Mouse (Mus musculus) stomach, embryonic 15.5 days (tissue): ENCODE results near the gene Pnp. TPM values are rescaled to one million over a fixed set of nuclear protein-coding genes. Genes with fewer than 3 reads are reported as not detected.
A peak's percentile ranks its signal among the peaks of the same experiment; 100 is the strongest.
"Not testable (repeated sequence)": the region's sequence is repeated elsewhere in the genome, so short reads cannot be mapped to it uniquely, and the experiment has no call there.

Source experiments
- ATAC-seq: fragments of 200-750 bp; cut with Nextera tagmentation; 2 replicates; pipeline ENCODE4 v1.8.0; 2017; ENCODE audit warnings: low read depth, moderate number of reproducible peaks, moderate TSS enrichment; ENCODE audit not compliant: insufficient read depth, low FRiP score
- H3K27ac ChIP-seq: fragments of 300-500 bp; sonication (generic); 2 replicates; pipeline ENCODE4 v1.5.1; 2015; ENCODE audit warnings: mild to moderate bottlenecking, inconsistent platforms
- H3K27me3 ChIP-seq: fragments of 300-500 bp; sonication (generic); replicated peaks from 2 replicates; pipeline ENCODE4 v1.6.1; 2015; ENCODE audit warnings: inconsistent platforms
- H3K36me3 ChIP-seq: fragments of 300-500 bp; sonication (generic); 2 replicates; pipeline ENCODE4 v1.6.1; 2015; ENCODE audit warnings: inconsistent platforms
- H3K4me1 ChIP-seq: fragments of 300-500 bp; sonication (generic); 2 replicates; pipeline ENCODE4 v1.6.1; 2015; ENCODE audit warnings: inconsistent platforms
- H3K4me2 ChIP-seq: fragments of 300-500 bp; sonication (generic); 2 replicates; pipeline ENCODE4 v1.6.1; 2015; ENCODE audit warnings: mild to moderate bottlenecking, inconsistent platforms
- H3K4me3 ChIP-seq: fragments of 300-500 bp; sonication (generic); replicated peaks from 2 replicates; pipeline ENCODE4 v1.5.1; 2015; ENCODE audit warnings: inconsistent platforms
- H3K9ac ChIP-seq: fragments of 300-500 bp; sonication (generic); 2 replicates; pipeline ENCODE4 v1.6.1; 2015; ENCODE audit warnings: inconsistent platforms
- H3K9me3 ChIP-seq: fragments of 300-500 bp; sonication (generic); 2 replicates; pipeline ENCODE4 v1.6.1; 2016; ENCODE audit warnings: inconsistent platforms
- whole genome bisulfite sequencing: fragments of 180-500 bp; shearing (Covaris S2); methylation state at CpG from one replicate; pipeline ENCODE4 v1.1.7; 2015; 5-methylcytosine and 5-hydroxymethylcytosine counted together
- polyA plus RNA-seq: library from polyadenylated mRNA; unstranded; fragments of >200 nt; fragmentation: Nextera tagmentation; extraction: Ambion mirVana; gene quantifications from 2 replicates; pipeline ENCODE4 v1.2.1, GENCODE M21; 2015

The Pnp gene
- polyA plus RNA-seq, 1 experiment from 2014 or later, result 73.9 TPM

DNA sequence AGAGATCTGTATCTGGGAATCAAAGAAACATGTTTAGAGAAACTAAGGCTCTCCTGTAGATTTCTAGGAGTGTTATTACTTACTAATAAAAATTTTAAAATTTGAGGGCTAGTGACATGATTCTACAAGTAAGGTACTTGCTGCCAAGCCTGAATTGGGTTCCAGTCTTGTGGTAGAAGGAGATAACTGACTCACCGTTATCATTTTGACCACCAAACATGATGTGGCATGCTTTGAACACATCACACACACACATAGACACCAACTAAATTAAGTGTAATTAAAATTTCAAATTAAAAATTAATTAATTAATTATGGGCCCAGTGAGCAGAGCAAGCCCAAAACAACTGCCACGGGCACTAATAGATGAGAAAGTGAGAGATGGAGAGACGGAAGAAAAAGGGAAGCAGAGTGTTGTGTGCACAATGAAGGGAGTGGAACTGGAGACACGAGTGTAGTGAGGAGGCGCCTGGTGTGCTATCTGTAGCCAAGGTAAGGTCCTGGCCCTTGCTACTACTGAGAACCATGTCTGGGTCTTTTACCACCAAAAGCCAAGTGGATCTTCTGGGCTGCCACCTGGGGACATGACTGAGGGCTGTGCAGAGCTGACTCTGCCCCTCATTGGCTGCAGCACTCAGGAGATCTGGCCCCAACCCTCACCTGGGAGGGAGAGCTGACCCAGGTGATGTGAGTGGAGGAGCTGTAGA is 27.6 kb downstream of the Pnp start:
- H3K9ac ChIP-seq, H3K4me1 ChIP-seq, H3K27me3 ChIP-seq, H3K4me3 ChIP-seq, H3K4me2 ChIP-seq, H3K9me3 ChIP-seq, H3K36me3 ChIP-seq, H3K27ac ChIP-seq: not testable (repeated sequence)
- 88% methylated on average over 5 of the region's 5 CpGs for WGBS
- peak; percentile 36; the same call in 1 of the 2 replicates for ATAC-seq

DNA sequence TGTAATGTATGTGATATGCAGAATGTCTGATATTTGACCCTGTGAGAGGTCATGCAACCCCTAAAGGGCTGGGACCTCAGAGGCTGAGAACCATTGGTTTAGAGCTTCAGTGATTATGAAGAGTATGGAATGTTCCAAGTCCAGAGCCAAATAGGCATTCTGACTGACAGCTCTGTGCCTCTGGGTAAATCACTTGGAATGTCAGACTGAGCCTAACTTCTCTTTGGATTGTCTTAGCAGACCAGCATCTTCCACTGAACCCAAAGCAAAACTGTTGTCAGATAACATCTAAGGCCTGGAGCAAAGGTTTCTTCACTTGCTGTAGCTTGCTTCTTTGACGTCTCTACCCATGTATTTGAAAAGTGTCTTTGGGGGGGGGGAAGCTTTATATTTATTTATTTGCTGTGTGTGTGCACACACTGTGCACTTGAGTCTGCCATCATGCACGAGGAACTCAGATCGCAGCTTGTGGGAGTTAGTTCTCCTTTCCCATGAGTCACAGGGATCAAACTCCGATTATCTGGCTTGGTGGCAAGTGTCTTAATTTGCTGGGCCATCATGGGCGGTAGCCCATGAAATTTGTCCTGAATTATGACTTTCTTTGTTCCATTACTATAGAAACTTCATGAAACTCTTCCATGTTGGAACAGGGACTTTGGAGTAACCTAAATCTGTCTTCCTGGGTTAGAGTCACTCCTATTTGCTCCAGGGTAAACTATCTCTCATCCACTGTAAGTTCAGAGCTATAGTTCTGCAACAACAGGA is 37.5 kb downstream of the Pnp start:
- Histone ChIP-seq H3K9ac (no peak overlapping the region), H3K4me3 (no peak overlapping the region), H3K27ac (no peak overlapping the region), H3K27me3 (no peaks in the 10 kb centered on the region), H3K4me2 (no peak overlapping the region), H3K9me3 (no peaks in the 10 kb centered on the region), H3K36me3 (no peaks in the 10 kb centered on the region), H3K4me1 (no peaks in the 10 kb centered on the region)
- WGBS, result 84% methylated on average over 5 of the region's 5 CpGs
- no peak for ATAC-seq

DNA sequence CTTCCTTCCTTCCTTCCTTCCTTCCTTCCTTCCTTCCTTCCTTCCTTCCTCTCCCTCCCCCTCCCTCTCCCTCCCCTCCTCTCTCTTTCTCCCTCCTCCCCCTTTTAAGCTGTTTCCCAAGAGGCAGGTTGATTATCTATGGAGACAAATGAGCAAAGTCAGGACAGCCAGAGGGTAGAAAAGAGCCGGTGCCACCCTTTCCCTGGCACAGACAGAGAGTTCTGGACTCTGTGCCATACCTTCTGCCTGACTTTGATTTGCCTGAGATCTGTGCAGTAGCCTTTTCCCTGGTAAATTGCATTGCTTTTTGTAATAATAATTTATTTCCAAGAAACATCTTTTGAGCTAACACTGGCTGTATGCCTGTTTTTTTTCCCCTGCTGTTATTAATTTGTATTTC is 38.2 kb downstream of the Pnp start:
- no peak for ATAC-seq
- Histone ChIP-seq H3K4me1 (no peaks in the 10 kb centered on the region), H3K4me3 (no peak overlapping the region), H3K27ac (no peak overlapping the region), H3K27me3 (no peaks in the 10 kb centered on the region), H3K9ac (no peak overlapping the region), H3K36me3 (no peaks in the 10 kb centered on the region), H3K4me2 (no peak overlapping the region), H3K9me3 (no peaks in the 10 kb centered on the region)
- WGBS, result 36% methylated on average over 1 of the region's 1 CpGs

DNA sequence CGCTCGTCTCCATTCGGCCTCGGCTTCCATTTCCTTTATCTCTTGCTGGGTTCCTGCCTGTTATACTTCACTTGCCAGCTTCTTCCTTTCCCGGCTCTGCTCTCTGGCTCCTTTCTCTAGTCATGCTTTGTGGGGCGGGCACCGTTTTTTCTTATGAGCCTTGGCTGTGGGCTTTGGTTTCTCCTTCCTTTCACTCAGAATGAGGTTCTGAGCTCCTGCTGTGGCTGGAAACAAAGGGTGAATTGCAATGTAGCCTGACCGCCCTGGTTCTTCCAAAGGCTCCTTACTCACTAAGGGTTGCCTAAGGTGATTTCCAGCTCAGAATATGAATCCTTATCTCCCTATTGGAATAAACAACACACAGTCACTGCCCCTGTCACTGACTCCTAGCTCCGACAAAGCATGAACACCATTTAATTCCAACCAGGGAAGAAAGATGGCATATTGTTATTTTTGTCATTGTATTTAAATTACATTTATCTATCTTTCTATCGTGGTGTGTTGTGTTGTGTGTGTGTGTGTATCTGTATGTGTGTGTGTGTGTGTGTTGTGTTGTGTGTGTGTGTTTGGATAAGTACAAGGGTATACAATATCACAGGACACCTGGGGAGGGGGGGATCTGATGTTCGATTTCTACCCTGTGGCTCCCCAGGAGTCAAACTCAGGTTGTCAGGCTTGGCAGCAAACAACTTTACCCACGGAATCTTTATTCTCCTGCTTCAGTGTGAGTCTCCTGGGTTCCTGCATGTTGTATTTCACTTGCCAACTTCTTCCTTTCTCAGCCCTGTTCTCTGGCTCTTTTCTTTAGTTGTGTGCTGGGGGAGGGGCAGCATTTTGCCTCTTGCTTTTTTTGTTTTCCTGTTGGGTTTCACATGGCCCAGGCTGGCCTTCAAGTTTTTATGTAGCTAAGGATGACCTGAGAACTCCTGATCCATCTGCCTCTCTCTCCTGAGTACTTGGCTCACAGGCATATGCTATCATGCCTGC is 39.0 kb downstream of the Pnp start:
- WGBS, result 36% methylated on average over 12 of the region's 12 CpGs
- H3K9me3 ChIP-seq, result no peaks in the 10 kb centered on the region
- no peak overlapping the region for H3K4me2 ChIP-seq
- no peaks in the 10 kb centered on the region for H3K4me1 ChIP-seq
- H3K27me3 ChIP-seq, result no peaks in the 10 kb centered on the region
- H3K27ac ChIP-seq, result no peak overlapping the region
- H3K9ac ChIP-seq, result no peak overlapping the region
- H3K36me3 ChIP-seq, result no peaks in the 10 kb centered on the region
- ATAC-seq, result no peak
- H3K4me3 ChIP-seq, result no peak overlapping the region

DNA sequence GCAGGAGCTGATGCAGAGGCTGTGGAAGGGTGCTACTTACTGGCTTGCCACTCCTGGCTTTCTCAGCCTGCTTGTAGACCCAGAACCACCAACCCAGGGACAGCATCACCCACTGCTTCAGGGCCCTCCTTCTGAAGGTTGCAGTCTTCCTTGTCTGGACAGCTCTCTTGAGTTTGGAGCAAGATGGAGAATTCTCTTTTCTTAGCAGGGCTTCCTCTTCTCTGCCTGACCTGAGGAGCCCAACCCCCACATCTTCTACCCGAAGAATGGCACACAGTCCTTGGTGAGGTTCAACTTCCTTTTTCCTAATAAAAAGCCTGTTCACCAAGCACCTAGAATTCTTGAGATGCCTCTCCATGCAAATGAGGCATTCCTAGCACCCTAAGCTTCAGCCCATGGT is 39.9 kb downstream of the Pnp start:
- H3K4me1 ChIP-seq, result no peaks in the 10 kb centered on the region
- no peaks in the 10 kb centered on the region for H3K9me3 ChIP-seq
- WGBS, result 71% methylated on average over 1 of the region's 1 CpGs
- no peak overlapping the region for H3K4me3 ChIP-seq
- no peak overlapping the region for H3K9ac ChIP-seq
- H3K27me3 ChIP-seq, result no peaks in the 10 kb centered on the region
- ATAC-seq, result no peak
- no peaks in the 10 kb centered on the region for H3K36me3 ChIP-seq
- H3K27ac ChIP-seq, result no peak overlapping the region
- no peak overlapping the region for H3K4me2 ChIP-seq

DNA sequence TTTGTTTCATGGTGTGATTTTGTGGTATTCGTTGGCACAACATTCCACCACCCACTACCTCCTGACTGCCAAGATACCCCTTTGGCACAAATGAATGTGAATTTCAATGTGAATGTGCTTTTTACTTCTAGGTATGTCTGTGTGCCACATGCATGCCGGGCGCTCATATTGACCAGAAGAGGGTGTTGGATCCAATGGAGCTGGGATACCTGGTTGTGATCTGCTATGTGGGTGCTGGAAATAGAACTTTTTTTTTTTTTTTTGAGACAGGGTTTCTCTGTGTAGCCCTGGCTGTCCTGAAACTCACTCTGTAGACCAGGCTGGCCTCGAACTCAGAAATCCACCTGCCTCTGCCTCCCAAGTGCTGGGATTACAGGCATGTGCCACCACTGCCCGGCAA is 42.2 kb downstream of the Pnp start:
- H3K27ac ChIP-seq, H3K4me3 ChIP-seq, H3K27me3 ChIP-seq, H3K4me2 ChIP-seq, ATAC-seq, H3K9ac ChIP-seq, H3K9me3 ChIP-seq, H3K4me1 ChIP-seq, H3K36me3 ChIP-seq: not testable (repeated sequence)
- 87% methylated on average over 5 of the region's 5 CpGs for WGBS

DNA sequence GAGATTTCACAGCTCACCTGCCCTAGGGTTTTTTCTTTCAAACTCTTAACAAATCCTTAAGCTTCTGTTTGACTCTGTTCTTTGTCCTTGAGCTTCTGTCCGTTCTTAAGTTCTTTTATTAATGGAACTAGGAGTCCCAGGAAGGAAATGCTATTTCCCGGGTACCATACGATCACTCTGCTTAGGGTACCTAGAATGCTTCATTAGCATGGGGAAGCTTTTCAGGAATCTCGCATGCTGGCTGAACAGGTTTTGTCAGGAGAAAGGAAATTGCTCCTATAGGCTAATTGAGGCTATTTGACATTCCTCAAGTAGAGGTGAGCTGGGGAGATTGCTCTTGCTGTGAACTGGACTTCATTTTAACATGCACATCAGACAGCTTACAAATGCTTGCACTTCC is 42.8 kb downstream of the Pnp start:
- H3K4me3 ChIP-seq, result no peak overlapping the region
- no peak for ATAC-seq
- 42% methylated on average over 4 of the region's 4 CpGs for WGBS
- no peak overlapping the region for H3K9ac ChIP-seq
- H3K27me3 ChIP-seq, result no peaks in the 10 kb centered on the region
- no peaks in the 10 kb centered on the region for H3K4me1 ChIP-seq
- no peak overlapping the region for H3K27ac ChIP-seq
- no peak overlapping the region for H3K4me2 ChIP-seq
- no peaks in the 10 kb centered on the region for H3K36me3 ChIP-seq
- no peaks in the 10 kb centered on the region for H3K9me3 ChIP-seq

DNA sequence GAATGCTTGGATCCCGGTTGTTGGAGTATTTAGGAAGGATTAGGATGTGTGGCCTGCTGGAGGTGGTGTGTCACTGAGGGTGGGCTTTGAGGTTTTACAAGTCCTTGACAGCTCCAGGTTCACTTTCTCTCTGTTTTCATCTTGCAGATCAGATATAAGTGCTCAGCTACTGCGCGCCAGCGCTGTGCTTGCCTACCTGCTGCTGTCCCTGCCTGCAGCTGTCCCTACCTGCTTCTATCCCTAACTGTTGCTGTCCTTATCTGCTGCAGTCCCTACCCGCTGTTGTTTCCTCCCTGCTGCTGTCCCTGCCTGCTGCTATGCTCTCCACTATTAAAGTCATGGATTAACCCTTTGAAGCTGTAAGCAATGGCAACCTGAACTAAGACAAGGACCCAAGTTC is 44.1 kb downstream of the Pnp start:
- Histone ChIP-seq H3K9ac (no peak overlapping the region), H3K27ac (no peak overlapping the region), H3K36me3 (no peaks in the 10 kb centered on the region), H3K4me3 (no peak overlapping the region), H3K27me3 (no peaks in the 10 kb centered on the region), H3K4me2 (no peak overlapping the region), H3K4me1 (no peaks in the 10 kb centered on the region), H3K9me3 (no peaks in the 10 kb centered on the region)
- whole genome bisulfite sequencing, result 67% methylated on average over 5 of the region's 5 CpGs
- no peak for ATAC-seq

DNA sequence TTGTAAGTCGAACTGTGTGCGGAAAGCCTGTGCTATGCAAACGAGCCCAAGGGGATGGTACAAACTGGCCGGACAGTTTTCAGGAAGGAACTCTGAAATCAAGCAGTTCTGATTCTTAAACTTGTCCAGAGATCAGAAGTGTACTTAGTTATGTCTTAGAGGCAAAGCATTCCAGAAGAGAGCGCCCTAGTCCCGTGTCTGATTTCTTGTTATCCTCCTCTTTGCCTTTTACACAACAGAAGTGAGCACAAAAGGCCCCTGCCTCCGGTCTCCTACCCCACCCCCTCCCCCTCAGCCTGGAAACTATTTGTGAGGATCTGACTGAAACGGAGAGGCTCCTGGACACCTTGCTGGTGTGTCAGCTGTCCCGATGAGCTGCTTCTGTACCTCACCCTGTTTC is 45.8 kb downstream of the Pnp start:
- H3K27me3 ChIP-seq, result no peaks in the 10 kb centered on the region
- H3K9me3 ChIP-seq, result no peaks in the 10 kb centered on the region
- no peak overlapping the region for H3K4me2 ChIP-seq
- no peak overlapping the region for H3K4me3 ChIP-seq
- 34% methylated on average over 9 of the region's 9 CpGs for WGBS
- no peaks in the 10 kb centered on the region for H3K4me1 ChIP-seq
- ATAC-seq, result no peak
- no peak overlapping the region for H3K9ac ChIP-seq
- no peaks in the 10 kb centered on the region for H3K36me3 ChIP-seq
- H3K27ac ChIP-seq, result no peak overlapping the region

DNA sequence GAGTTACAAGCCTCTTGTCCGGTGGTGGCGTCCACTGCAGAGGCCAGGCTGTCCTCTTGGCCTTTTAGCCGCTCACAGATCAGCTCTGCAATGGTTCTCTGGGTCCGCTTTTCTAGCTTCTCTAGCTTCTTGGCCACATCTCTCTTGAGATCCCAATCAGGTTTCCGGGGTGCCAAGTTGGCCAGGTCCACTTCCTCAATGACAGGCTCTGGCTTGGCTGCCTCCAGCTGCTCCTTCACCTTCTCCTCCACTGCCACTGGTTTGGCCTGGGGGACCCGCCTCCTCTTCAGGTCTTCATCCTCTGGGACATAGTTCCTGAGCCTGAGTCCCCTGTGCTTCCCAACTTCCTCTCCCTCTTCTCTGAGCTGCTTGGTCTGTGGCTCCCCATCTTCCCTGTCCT is 47.6 kb downstream of the Pnp start:
- H3K27ac ChIP-seq, H3K9me3 ChIP-seq, H3K9ac ChIP-seq, ATAC-seq, H3K4me2 ChIP-seq, H3K4me1 ChIP-seq, H3K36me3 ChIP-seq, H3K27me3 ChIP-seq, H3K4me3 ChIP-seq: not testable (repeated sequence)
- WGBS, result 86% methylated on average over 6 of the region's 6 CpGs

DNA sequence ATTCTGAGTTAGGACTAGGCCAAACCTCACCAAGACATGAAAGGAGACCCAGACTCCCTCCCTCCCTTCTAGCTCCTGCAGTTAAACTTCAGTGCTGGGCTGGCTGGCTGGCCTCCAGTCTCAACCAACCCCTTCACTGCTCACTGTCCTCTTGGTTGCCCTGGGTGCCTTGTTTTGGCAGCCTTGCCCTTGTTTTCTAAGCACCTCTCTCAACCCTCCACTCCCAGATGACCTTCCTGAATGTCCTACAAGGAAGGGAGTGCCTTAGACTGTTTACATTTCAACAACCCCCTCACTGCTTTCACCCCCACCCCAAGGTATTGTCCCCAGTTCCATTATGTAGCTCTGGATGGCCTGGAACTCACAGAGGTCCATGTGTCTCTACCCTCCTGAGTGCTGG is 48.7 kb downstream of the Pnp start:
- Histone ChIP-seq H3K4me2 (no peak overlapping the region), H3K27me3 (no peaks in the 10 kb centered on the region), H3K36me3 (no peaks in the 10 kb centered on the region), H3K27ac (no peak overlapping the region), H3K9ac (no peak overlapping the region), H3K9me3 (no peaks in the 10 kb centered on the region), H3K4me1 (no peaks in the 10 kb centered on the region), H3K4me3 (no peak overlapping the region)
- ATAC-seq, result no peak

DNA sequence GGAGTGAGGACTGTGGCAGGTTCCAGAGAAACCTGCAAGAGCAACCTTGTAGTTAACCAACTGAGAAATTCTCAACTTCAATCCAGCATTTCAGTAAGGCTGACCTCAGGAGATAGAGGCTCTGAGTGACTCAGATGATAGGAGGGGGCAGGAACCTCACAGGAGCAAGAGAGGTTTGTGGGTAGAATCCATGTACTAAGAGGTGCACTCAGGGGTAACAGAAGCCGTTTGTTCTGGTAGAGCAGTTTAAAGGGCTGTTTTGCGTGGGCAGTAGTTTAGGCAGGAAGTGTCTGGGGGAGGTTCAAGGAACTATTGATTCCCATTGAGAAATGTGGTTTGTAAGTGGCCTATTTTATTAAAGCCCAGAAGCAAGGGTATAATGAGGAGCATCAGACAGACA is 50.3 kb downstream of the Pnp start:
- Histone ChIP-seq H3K9ac (no peak overlapping the region), H3K27ac (no peak overlapping the region), H3K4me3 (no peak overlapping the region), H3K4me1 (no peaks in the 10 kb centered on the region), H3K9me3 (no peaks in the 10 kb centered on the region), H3K4me2 (no peak overlapping the region), H3K27me3 (no peaks in the 10 kb centered on the region), H3K36me3 (no peaks in the 10 kb centered on the region)
- WGBS, result 46% methylated on average over 2 of the region's 2 CpGs
- ATAC-seq, result no peak
